Mouse (Mus musculus): ENCODE measurements around the gene Osr1.

DNA sequence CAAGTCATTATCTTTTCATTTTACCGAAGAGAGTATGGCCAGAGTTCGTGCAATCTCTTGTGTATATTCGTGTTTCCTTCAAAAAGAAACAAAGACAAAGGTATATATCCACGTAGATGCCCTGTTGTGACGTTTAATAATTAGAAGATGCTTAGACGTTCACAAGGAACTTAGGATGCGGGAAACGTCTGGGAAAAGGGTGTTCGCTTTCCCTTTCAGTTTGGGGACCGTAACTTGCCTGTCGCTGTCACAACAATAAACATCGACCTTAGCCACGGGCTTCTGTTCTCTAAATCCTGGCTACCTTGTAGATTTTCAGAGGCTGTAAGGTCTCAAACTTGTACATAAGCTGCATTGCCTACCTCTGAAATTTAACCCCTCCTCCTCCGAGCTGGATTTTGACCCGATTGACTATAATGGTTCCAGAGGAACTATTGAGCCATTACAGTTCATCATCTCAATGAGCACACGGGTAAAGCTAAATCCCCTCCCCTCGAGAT, 630 bp downstream of the Osr1 start:
- no peak for TF ChIP-seq CTCF (IDR thresholded peaks at IDR 0.05; ENCODE audit: extremely low read depth, insufficient read depth, insufficient read length, insufficient replicate concordance)
- TF ChIP-seq POLR2A (IDR thresholded peaks at IDR 0.05; ENCODE audit: low read depth, low read length), result no peak

Measured in spleen, adult 2 months (tissue).